Mouse (Mus musculus) bone marrow, adult 2 months (tissue): ENCODE results near the gene Robo1. TPM values are rescaled to one million over a fixed set of nuclear protein-coding genes. Genes with fewer than 3 reads are reported as not detected.

Experiments used
- H3K27ac ChIP-seq: fragments of 200-500 bp; 2 replicates; pipeline ENCODE4 v1.5.1; 2012; ENCODE audit warnings: low read depth, mild to moderate bottlenecking, control low read depth, inconsistent platforms, low read length; ENCODE audit not compliant: control insufficient read depth, poor library complexity, insufficient read depth
- H3K4me1 ChIP-seq: fragments of 200-500 bp; 2 replicates; pipeline ENCODE4 v1.6.1; 2011; ENCODE audit warnings: low read length; ENCODE audit not compliant: control insufficient read depth, insufficient read depth
- H3K4me3 ChIP-seq: fragments of 200-500 bp; replicated peaks from 2 replicates; pipeline ENCODE3; 2011; ENCODE audit warnings: mild to moderate bottlenecking, low read depth, low read length, control low read depth; ENCODE audit not compliant: control insufficient read depth
- CTCF ChIP-seq: fragments of 200-500 bp; IDR thresholded peaks from 2 replicates; pipeline ENCODE4 v1.5.1; 2011; ENCODE audit warnings: low read length, control low read depth; ENCODE audit not compliant: control insufficient read depth, insufficient read depth
- POLR2A ChIP-seq: fragments of 200-500 bp; IDR thresholded peaks from 2 replicates; pipeline ENCODE4 v1.6.1; 2011; ENCODE audit warnings: low read depth, mild to moderate bottlenecking, control low read depth, low read length, borderline replicate concordance; ENCODE audit not compliant: control insufficient read depth
- WGBS: fragments of 180-500 bp; shearing (Covaris S2); methylation state at CpG from one replicate; pipeline ENCODE4 v1.1.7; 2018; 5-methylcytosine and 5-hydroxymethylcytosine counted together
- polyA plus RNA-seq: library from polyadenylated mRNA; stranded (reverse); fragments of >200 nt; gene quantifications from 2 replicates; pipeline ENCODE4 v1.2.4, GENCODE M21; 2011; ENCODE audit warnings: low replicate concordance; ENCODE audit not compliant: missing spikeins, insufficient read depth, insufficient read length

Gene Robo1
- polyA plus RNA-seq, 1 experiment: 9.0 TPM

GRCm38 (mm10) chr16:72603487-72604206, 295.5 kb downstream of the Robo1 start:
- Histone ChIP-seq H3K27ac (no peak overlapping the region), H3K4me3 (no peak overlapping the region), H3K4me1 (no peaks in the 10 kb centered on the region)
- TF ChIP-seq CTCF: no peak
- TF ChIP-seq POLR2A: no peak
- WGBS: 71% methylated on average over 4 of the region's 4 CpGs

DNA sequence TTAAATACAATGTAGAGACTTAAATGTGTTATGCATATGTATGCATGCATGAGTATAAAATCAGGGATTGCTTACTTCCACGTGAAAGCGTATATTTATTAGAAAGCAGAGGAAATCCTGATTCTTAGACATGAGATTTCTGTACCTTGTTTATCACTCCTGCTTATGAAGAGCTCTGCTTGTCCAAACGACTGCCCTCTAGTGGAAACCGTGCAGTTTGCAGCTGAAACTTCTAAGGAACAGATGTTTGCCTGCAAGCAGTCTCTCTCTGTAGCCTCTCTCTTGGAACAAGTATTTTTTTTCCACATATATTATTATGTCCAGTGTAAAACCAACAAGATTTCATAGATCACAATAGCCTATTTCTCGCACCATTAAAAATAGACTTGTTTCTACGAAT, 297.0 kb downstream of the Robo1 start:
- Histone ChIP-seq H3K4me3 (no peak overlapping the region), H3K4me1 (no peaks in the 10 kb centered on the region), H3K27ac (no peak overlapping the region)
- no peak for TF ChIP-seq CTCF
- TF ChIP-seq POLR2A: no peak
- 21% methylated on average over 6 of the region's 6 CpGs for WGBS

DNA sequence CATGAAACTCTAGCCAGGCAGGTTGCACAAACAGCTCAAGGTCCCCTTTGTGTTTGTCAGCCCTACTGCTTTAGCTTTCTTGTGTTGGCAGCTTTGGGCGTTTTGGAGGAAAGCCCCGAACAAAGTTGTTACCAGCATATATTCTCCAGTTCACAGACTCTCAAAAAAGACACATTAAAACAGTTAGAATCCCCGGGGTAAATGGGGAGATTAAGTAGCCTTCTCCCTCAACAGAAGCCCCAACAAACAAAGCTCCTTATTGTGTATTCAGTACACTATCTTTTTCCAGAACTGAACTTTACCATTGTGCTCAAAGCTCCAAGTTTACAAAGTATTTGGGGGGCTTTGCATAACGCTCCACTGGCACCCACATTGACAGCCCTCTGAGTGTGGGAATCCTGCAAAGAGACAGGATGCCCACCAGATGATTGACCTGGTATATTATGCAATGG, 302.6 kb downstream of the Robo1 start:
- H3K4me3 ChIP-seq: no peak overlapping the region
- WGBS: 71% methylated on average over 4 of the region's 4 CpGs
- TF ChIP-seq POLR2A (no peak), CTCF (no peak)

DNA sequence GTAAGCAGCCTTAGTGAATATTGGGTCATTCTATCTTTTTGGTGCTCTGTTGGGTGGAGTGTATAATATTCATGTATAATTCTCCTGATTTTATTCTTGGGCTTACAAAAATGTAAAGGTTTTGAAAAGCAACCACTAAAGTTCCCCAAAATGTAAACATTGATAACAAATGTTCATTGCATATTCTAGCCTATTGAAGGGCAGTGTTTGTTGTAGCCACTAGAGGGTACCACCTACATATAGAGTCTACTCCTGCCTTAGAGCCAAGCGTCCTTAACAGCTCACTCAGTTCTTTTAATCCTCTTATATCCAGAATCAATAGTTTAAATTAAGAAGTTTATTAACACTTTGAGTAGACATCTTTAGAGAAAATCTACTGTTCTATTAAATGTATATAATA, 306.8 kb downstream of the Robo1 start:
- no peak for TF ChIP-seq CTCF
- no peak for TF ChIP-seq POLR2A
- Histone ChIP-seq H3K4me3 (no peak overlapping the region), H3K27ac (no peak overlapping the region), H3K4me1 (no peaks in the 10 kb centered on the region)
- WGBS: 18% methylated on average over 1 of the region's 1 CpGs

More for the DNA sequence above, 302.6 kb downstream of the Robo1 start:
- Histone ChIP-seq H3K27ac (no peak overlapping the region), H3K4me1 (no peaks in the 10 kb centered on the region)

DNA sequence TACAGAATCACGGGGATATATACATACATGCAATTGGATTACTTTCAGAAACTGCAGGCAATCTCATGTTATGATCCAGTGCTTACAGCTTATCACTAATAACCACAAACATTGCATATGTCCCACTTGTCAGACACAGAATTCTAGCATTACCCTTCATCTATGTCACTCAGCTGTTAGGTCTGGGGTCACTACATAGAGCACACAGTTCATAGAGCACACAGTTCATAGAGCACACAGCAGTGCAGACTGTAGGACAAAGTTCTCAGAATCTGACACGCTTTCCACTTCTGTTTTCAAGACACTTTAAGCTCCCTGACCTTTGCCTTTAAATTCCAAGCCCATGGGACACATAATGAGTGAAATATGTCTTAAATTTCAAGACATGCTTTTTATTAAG, 307.3 kb downstream of the Robo1 start:
- H3K27ac ChIP-seq: no peak overlapping the region
- H3K4me3 ChIP-seq: no peak overlapping the region
- TF ChIP-seq CTCF: no peak
- no peak for TF ChIP-seq POLR2A
- H3K4me1 ChIP-seq: no peaks in the 10 kb centered on the region
- 67% methylated on average over 2 of the region's 2 CpGs for WGBS

GRCm38 (mm10) chr16:72622371-72622770, 314.3 kb downstream of the Robo1 start:
- Histone ChIP-seq H3K4me3 (no peak overlapping the region), H3K27ac (no peak overlapping the region), H3K4me1 (no peaks in the 10 kb centered on the region)
- TF ChIP-seq POLR2A: no peak
- TF ChIP-seq CTCF: no peak
- whole genome bisulfite sequencing: 86% methylated on average over 4 of the region's 4 CpGs

GRCm38 (mm10) chr16:72622868-72623267, 314.8 kb downstream of the Robo1 start:
- no peaks in the 10 kb centered on the region for H3K4me1 ChIP-seq
- H3K27ac ChIP-seq: no peak overlapping the region
- TF ChIP-seq CTCF (no peak), POLR2A (no peak)
- WGBS: 89% methylated on average over 10 of the region's 10 CpGs
- no peak overlapping the region for H3K4me3 ChIP-seq

DNA sequence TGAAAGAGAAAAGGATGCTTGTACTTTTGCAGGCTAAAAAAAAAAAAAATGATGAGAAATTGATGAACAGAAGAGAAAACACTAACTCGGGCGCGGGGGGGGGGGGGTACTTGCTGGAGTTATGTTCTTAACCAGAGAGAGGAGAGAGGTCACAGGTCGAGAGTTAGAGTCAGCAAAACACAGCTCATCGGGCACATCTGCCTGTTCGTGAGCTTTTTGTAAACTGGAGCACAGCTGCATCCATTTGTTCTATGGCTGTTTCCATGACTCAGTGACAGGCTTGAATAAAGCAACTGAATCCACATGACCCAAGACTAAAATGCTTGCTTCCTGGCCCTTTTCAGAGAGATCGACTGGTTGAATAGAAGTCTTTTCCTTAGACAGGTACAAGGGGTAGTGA, 325.7 kb downstream of the Robo1 start:
- H3K4me3 ChIP-seq: no peak overlapping the region
- TF ChIP-seq CTCF: no peak
- no peak for TF ChIP-seq POLR2A
- no peak overlapping the region for H3K27ac ChIP-seq
- WGBS: 74% methylated on average over 7 of the region's 7 CpGs
- H3K4me1 ChIP-seq: no peaks in the 10 kb centered on the region

GRCm38 (mm10) chr16:72639332-72639940, 331.3 kb downstream of the Robo1 start:
- Histone ChIP-seq H3K4me3 (no peak overlapping the region), H3K4me1 (no peaks in the 10 kb centered on the region), H3K27ac (no peak overlapping the region)
- no peak for TF ChIP-seq POLR2A
- no peak for TF ChIP-seq CTCF
- 85% methylated on average over 8 of the region's 8 CpGs for WGBS
